Mouse (Mus musculus) frontal cortex, postnatal 10 days (tissue): ENCODE data around the gene Zfp646.
A peak's percentile ranks its signal among the peaks of the same experiment; 100 is the strongest.
"Not testable (repeated sequence)": the region's sequence is repeated elsewhere in the genome, so short reads cannot be mapped to it uniquely, and the experiment has no call there.

ENCODE experiments used
- DNase-seq, 2 experiments: peaks; one replicate each; pipeline ENCODE4 v3.0.0; 2022; ENCODE audit warnings: low spot score in 2 of 2, mixed read lengths in 1 of 2

The Zfp646 gene

DNA sequence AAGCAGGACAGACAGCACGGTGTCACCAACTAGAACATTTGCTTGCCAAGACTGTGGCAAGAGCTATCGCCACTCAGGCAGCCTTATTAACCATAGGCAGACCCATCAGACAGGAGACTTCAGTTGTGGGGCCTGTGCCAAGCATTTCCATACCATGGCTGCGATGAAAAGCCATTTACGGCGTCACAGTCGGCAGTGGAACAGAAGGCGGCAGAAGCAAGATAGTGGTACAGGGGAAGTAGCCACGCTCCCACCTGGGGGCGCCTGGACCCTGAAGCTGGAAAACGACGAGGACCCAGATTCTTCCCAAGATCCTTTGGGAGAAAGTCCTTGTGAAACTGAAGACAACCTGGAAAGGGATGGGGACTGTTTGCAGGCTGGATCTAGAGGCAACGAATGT, 4.4 kb downstream of the Zfp646 start:
- no peak for DNase-seq

DNA sequence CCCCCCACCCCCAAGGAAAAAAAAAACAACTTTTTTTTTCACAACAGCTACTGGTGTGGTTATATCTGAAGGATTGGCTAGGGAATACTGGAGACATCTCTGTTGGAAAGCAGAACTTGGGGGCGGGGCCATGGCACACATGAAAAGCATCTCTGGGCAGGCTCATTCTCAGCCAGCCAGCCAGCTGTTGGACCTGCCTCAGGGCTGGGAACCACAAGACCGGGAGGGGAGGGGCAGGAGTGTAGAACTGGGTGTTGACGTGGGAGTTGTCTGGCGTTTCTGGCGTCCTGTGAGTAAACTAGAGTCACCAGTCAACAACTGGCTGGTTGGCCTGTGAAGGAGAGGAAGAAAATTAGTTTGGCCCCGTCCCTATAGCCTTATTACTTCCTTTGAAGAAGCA, 9.9 kb downstream of the Zfp646 start:
- no peak for DNase-seq

DNA sequence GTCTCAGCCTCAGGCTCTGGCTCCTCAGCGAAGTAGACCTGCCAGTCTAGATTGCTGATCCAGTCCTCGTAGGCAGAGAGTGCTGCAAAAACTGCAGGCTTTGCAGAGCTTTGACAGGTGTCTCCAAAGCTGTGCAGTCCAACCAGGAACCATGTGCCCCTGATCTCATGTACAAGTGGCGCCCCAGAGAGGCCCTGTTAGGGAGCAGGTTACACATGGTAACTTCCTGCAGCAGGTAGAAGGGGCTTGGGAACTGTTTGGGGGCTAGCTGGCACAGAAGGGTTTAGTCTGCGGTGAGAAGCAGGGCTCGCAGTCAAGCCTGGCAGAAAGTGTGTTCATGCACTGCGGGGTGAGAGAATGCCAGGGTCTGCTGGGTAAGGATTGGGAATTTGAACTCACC, 10.5 kb downstream of the Zfp646 start:
- DNase-seq, result no peak

DNA sequence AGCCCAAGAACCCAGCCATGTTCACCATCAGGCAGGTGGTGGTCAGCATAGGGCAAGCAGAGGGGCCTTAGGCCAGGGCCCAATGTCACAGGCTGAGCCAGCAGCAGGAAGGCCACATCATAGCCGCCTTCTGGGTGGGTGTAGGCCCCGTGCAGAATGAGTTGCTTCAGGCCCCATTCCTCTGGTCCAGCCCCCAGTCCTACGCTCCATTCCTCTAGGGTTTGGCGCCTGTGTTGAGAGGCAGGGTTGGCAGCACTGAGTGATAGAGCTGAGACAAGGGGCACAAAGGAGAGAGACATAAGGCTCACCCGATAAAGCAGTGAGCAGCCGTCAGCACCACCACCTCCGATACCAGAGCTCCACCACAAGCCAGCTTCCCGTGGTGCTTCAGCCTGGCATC, 11.2 kb downstream of the Zfp646 start:
- no peak for DNase-seq

DNA sequence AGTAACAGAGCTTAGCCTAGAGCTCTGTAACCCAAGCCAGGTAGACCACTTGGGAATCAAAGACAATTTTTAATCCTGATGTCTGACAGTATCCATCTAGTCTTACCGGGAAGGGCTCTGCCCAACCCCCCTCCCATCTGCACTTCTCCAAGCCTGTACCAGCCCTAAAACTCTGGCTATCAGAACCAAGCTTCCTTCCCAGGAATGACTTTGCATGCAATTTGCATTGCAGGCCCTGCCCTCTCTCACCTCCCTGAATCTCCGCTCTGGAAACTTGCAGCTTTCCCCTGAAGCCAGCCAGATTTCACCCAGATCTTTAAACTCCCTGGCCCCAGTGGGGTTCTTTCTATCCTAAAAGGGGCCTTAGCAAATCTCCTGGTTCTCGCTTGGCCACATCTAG, 11.8 kb downstream of the Zfp646 start:
- no peak for DNase-seq

GRCm38 (mm10) chr7:127888821-127889220, 12.8 kb downstream of the Zfp646 start:
- DNase-seq, result no peak

DNA sequence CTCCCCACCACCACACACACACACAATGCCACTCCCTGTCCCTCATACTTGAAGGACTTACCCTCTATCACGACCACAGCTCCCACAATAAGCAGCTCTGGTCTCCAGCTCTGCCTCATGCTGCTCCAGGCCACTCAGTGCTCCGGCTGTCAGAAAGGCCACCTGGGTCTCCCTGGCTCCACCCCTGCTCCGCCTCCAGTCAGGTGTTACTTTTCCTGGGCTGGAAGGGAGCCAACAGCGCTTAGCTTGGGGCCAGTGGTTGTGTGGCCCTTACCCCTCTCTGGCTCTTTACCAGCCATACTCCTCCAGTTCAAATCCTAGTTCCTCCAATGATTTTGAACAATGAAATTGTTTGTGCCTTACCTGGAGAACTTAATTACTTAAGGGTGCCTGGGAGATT, 14.8 kb downstream of the Zfp646 start, which contains the start of gene Prss53:
Gene Prss53, minus strand, starts transcription at position 173 of the 400 bp plus-strand sequence.
- no peak for DNase-seq

GRCm38 (mm10) chr7:127894480-127894879, 18.5 kb downstream of the Zfp646 start:
- DNase-seq, result no peak

DNA sequence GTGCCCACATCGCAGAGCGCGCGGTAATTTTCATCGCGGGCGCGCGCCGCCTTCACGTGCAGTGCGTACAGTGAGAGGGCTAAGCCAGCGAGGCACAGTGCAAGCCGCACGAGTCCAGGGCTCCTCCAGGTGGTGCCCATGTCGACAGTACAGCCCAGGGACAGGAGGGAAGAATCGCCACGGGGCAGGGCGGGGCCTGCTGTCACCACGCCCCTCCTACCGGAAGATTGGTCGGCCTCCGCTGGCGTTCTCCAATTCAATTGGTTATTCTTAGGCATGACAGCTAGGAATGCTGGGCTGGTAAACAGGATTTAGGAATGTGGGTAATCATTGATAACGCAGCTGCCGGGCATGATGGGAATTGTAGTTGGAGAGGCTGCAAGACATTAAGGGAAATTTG, 19.4 kb downstream of the Zfp646 start, which contains the start of the genes Gm21974 and Vkorc1:
Gene Gm21974, minus strand, starts transcription at position 13 of the 400 bp plus-strand sequence.
Gene Vkorc1, minus strand, starts transcription at position 176 of the 400 bp plus-strand sequence.
- DNase-seq, result peak; percentile 93 to 95

DNA sequence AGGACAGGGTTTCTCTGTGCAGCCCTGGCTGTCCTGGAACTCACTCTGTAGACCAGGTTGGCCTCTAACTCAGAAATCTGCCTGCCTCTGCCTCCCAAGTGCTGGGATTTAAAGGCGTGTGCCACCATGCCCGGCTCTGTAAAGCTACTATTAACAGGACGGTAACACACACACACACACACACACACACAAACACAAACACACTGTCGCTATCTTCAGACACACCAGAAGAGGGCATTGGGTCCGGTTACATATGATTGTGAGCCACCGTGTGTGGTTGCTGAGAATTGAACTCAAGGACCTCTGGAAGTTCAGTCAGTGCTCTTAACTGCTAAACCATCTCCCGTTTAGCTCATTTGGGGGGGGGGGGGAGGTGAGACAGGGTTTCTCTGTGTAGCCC, 19.9 kb downstream of the Zfp646 start:
- not testable (repeated sequence) for DNase-seq

DNA sequence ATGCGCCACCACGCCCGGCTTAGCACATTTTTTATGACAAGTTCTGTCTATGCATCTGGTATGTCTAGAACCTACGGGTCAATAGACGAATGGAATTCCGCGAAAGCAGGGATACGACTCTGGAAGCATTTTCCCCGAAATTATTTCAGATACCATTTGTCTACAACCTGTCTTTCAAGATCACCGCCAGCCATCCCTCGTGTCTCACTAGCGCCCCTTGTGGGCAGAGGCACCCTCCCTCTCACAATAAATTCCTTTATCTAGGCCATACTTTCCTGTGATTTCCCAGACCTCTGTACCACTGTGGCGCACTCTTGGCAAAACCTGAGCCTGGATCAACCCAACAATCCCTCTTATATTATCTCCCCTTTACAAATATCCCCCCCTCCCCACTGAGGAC, 20.4 kb downstream of the Zfp646 start:
- DNase-seq, result no peak

DNA sequence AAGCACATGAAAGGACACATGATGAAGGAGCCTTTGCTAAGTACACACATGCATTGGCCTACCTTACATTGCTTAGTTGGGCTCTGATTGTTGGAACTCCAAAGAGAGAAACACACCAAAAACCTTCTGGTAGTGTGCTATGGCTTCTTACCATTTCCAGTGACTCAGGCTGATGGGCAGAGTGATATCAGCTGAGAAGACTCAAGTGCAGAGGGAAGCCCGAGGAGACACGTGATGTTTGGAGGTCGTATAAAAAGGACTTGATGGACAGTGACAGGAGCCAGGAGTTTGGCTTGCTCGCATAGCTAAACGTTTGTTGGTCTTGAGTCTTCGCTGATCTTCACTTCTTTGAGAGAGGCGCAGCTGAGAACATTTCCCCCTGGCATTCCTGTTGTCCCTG, 21.5 kb downstream of the Zfp646 start:
- no peak for DNase-seq

GRCm38 (mm10) chr7:127898179-127898956, 22.3 kb downstream of the Zfp646 start:
- no peak for DNase-seq

GRCm38 (mm10) chr7:127899997-127900396, 24.0 kb downstream of the Zfp646 start:
- no peak for DNase-seq

DNA sequence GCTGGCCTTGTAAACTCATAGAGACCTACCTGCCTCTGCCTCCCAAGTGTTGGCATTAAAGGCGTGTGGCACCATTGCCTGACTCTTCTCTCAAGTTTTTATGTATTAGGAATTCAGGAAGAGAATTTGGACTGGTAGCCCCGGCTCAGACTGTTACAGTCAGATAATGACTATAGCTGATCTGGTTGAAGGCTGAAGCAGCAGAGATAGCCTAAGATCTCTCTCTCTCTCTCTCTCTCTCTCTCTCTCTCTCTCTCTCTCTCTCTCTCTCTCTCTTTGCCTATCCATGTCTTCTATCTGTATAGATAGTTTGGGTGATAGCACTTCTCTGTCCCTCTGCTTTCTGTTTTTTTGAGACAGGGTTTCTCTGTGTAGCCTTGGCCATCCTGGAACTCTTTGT, 25.8 kb downstream of the Zfp646 start:
- no peak for DNase-seq

DNA sequence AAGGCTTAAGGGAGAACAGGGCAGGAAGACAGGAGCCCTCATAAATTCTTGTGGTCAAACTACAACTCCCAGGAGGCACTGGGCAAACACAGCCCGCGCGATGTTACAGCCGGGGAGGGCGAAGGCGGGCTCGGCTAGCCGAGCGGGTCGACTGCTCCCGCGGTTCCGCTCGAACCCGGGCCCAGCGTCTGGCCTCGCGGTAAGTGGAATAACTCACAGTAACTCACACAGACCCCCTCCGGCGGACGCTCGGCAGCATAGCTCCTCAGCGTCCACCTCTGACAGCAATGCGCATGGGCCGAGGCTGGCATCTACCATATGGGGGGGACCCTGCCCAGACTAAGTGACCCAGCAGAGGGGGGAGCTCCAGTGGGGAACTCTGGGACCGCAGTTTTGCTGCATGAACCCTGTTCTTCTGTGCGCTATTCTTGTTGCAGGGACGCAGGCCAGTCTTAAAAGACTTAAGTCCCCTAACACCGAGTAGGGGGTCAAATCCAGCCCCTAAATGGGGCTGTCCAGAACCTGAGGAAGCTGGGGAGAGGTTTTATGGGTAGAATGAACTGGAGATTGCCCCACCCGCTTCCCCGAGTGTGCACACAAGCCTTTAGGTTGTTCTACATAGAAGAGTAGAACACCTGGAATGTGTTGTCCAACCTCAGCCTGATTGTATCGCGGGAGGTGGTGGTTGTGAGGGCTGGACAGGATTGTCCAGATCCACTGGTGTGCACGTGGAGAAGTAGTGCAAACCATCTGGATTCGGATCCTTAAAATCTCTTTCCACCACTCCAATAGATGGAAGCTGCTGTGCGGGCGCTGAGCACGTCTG, 28.2 kb downstream of the Zfp646 start, which contains the start of gene Bckdk:
Gene Bckdk, plus strand, starts transcription at position 112 of the 826 bp plus-strand sequence.
- DNase-seq, result peak; percentile 80 to 89

DNA sequence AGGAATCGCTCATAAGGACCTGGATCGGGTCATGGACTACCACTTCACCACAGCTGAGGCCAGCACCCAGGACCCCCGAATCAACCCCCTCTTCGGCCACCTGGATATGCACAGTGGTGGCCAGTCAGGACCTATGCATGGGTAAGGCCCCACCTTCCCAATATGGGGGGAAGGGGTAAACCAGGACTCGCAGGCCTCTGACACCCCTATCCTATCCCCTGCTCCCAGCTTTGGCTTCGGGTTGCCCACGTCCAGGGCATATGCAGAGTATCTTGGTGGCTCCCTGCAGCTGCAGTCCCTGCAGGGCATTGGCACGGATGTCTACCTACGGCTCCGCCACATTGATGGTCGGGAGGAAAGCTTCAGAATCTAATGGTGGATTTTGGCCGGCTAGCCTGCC, 31.9 kb downstream of the Zfp646 start:
- DNase-seq, result no peak

DNA sequence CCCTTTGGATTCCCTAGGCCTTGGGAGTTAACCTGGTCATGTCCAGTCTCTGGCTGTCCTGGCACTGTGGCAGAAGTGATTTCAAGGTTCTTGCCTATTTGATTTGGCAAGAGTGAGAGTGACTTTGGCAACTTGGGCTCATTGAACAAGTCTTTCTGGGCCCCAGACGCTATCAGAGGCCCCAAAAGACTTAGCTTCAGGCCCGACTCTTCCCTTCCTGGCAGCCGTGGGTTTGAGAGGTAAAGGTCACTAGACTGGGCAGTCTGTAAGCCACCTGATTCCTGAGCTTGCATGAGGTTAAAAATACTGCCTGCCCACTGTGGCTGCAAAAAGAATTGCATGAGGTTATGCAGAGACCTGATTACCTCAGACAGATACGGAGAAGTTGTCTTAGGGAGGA, 32.6 kb downstream of the Zfp646 start:
- DNase-seq, result no peak

GRCm38 (mm10) chr7:127912190-127912871, 36.3 kb downstream of the Zfp646 start, which contains the start of gene Kat8:
Kat8 (plus strand) TSS chr7:127912516.
- peak; percentile 68 to 83 for DNase-seq

DNA sequence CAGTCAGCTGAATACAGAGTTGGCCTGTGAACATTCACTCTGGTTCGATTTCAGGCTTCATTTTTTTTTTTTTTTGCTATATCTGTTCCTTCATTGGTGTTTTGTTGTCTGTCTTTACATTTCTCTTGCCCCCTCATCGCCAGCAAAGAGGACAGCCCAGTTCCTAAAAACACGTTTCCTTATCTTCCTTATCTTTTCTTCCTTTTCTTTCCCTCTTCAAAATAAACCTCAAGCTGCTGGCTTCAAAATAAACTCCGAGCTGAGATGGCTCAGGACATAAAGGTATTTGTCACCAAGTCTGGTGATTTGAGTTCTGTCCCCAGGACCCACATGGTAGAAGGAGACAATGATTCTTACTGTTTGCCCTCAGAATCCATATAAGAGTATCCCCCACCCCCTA, 36.9 kb downstream of the Zfp646 start:
- no peak for DNase-seq

- no peak for DNase-seq
Observed at GRCm38 (mm10) chr7:127915293-127915692, 39.3 kb downstream of the Zfp646 start.

- DNase-seq, result no peak
Observed at GRCm38 (mm10) chr7:127918203-127918602, 42.2 kb downstream of the Zfp646 start.
